Mouse (Mus musculus): ENCODE measurements around the gene Cir1. TPM values are rescaled to one million over a fixed set of nuclear protein-coding genes. Genes with fewer than 3 reads are reported as not detected.

Cir1 gene
- 30.5 TPM for polyA plus RNA-seq (2017; shearing (Covaris generic))

GRCm38 (mm10) chr2:73312152-73313116, at the start of gene Cir1, which contains the start of gene Scrn3:
Gene Cir1 (minus strand): TSS chr2:73312701.
Gene Scrn3 (plus strand): TSS chr2:73312601.

DNA sequence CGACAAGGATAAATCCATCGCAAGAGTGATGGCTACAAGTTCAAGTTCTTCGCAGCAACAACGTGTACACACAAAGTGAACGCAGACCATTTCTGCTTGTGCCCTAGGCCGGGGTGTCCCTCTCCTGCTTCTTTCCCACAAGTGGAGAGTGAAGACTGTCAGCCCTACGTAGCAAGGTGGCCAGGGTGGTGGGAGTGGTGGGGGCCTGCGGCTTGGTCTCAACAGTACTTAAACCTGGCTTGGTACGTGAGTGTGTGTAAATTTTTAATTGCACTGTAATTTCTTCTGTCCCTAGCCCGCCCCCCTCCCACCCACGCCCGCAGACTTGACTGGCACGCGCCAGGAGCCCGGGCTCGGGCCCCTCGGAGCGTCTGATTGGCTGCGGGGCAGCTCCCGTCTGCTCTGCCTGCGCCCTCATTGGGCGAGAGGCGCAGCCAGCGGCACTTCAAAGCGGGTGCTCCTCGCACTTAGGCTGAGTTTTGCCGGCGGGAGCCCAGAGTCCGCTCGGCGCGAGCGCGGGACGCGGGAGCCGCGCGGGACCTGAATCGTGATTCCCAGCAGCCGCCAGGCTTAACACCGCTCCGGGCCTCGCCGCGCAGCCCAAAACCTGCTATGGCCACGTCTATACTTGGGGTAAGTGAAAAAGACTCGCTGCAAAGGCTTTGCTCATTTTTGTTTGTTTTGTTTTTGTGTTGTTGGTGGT, 40.9 kb downstream of the Cir1 start, which contains the start of gene Sp9:
TSS of gene Sp9 (plus strand) at position 467 of the 703 bp plus-strand sequence.

Other genes starting within 250 kb of the Cir1 start
- 65.2 TPM for gene Ola1, start 93.8 kb downstream of the Cir1 start, polyA plus RNA-seq (2017; shearing (Covaris generic))
- gene Sp9, start 40.8 kb downstream of the Cir1 start, polyA plus RNA-seq (2017; shearing (Covaris generic)), result not detected
- gene Scrn3, start 100 bp downstream of the Cir1 start, polyA plus RNA-seq (2017; shearing (Covaris generic)), result 13.4 TPM
- 34.0 TPM for gene Gpr155, start 73.9 kb upstream of the Cir1 start, polyA plus RNA-seq (2017; shearing (Covaris generic))
- gene Wipf1, start 217.0 kb upstream of the Cir1 start, polyA plus RNA-seq (2017; shearing (Covaris generic)), result 130 TPM

Data from inflammation-experienced regulatory T-cells, adult 16 weeks (primary cell).